Mouse (Mus musculus) liver, embryonic 15.5 days (tissue): ENCODE data around the gene Fgf4. TPM values are rescaled to one million over a fixed set of nuclear protein-coding genes. Genes with fewer than 3 reads are reported as not detected.

ENCODE experiments used
- ATAC-seq: fragments of 200-750 bp; cut with Nextera tagmentation; 2 replicates; pipeline ENCODE4 v1.8.0; 2017; ENCODE audit warnings: moderate number of reproducible peaks, mild to moderate bottlenecking, moderate library complexity; ENCODE audit not compliant: insufficient read depth
- H3K27ac ChIP-seq: fragments of 300-500 bp; sonication (generic); replicated peaks from 2 replicates; pipeline ENCODE4 v1.5.1; 2015; ENCODE audit warnings: mild to moderate bottlenecking, inconsistent platforms
- H3K27me3 ChIP-seq: fragments of 300-500 bp; sonication (generic); 2 replicates; pipeline ENCODE4 v1.6.1; 2015; ENCODE audit warnings: mild to moderate bottlenecking, inconsistent platforms
- H3K36me3 ChIP-seq: fragments of 300-500 bp; sonication (generic); replicated peaks from 2 replicates; pipeline ENCODE4 v1.6.1; 2015; ENCODE audit warnings: moderate library complexity, mild to moderate bottlenecking, inconsistent platforms
- H3K4me1 ChIP-seq: fragments of 300-500 bp; sonication (generic); replicated peaks from 2 replicates; pipeline ENCODE4 v1.6.1; 2015; ENCODE audit warnings: inconsistent platforms
- H3K4me2 ChIP-seq: fragments of 300-500 bp; sonication (generic); 2 replicates; pipeline ENCODE4 v1.6.1; 2015; ENCODE audit warnings: moderate library complexity, mild to moderate bottlenecking, inconsistent platforms
- H3K4me3 ChIP-seq: fragments of 300-500 bp; sonication (generic); replicated peaks from 2 replicates; pipeline ENCODE4 v1.5.1; 2015; ENCODE audit warnings: mild to moderate bottlenecking, inconsistent platforms
- H3K9ac ChIP-seq: fragments of 300-500 bp; sonication (generic); 2 replicates; pipeline ENCODE4 v1.6.1; 2015; ENCODE audit warnings: moderate library complexity, mild to moderate bottlenecking, inconsistent platforms
- H3K9me3 ChIP-seq: fragments of 300-500 bp; sonication (generic); replicated peaks from 2 replicates; pipeline ENCODE4 v1.6.1; 2016; ENCODE audit warnings: inconsistent platforms
- WGBS: fragments of 180-500 bp; shearing (Covaris S2); methylation state at CpG from one replicate; pipeline ENCODE4 v1.1.7; 2015; ENCODE audit warnings: mixed read lengths; ENCODE audit not compliant: insufficient replicate concordance; 5-methylcytosine and 5-hydroxymethylcytosine counted together
- polyA plus RNA-seq: library from polyadenylated mRNA; unstranded; fragments of >200 nt; fragmentation: Nextera tagmentation; extraction: Ambion mirVana; gene quantifications from 2 replicates; pipeline ENCODE4 v1.2.1, GENCODE M21; 2015

Fgf4 gene
- polyA plus RNA-seq = not detected in 2 replicates

GRCm38 (mm10) chr7:144847067-144847466 lies at the start of gene Fgf4:
Gene Fgf4 (plus strand): TSS chr7:144847367.
- no peak for ATAC-seq

GRCm38 (mm10) chr7:144798471-144798870 lies 48.7 kb upstream of the Fgf4 start:
- Histone ChIP-seq H3K4me2 (no peak overlapping the region), H3K27ac (no peak overlapping the region), H3K9ac (no peak overlapping the region), H3K36me3 (no peaks in the 10 kb centered on the region), H3K9me3 (no peaks in the 10 kb centered on the region), H3K27me3 (peaks cover 39% of the 10 kb centered on the region), H3K4me1 (0 out of 2 replicates have a peak, but pooled peaks cover 2% of the 10 kb centered on the region), H3K4me3 (no peak overlapping the region)
- 20% methylated on average over 1 of the region's 1 CpGs for WGBS
- ATAC-seq = no peak

More at GRCm38 (mm10) chr7:144847067-144847466, at the start of gene Fgf4:
- Histone ChIP-seq H3K9ac (no peak within 1 kb of the TSS), H3K4me3 (no peak within 1 kb of the TSS), H3K27ac (no peak within 1 kb of the TSS), H3K9me3 (no peaks in the 10 kb centered on the region), H3K4me2 (no peak within 1 kb of the TSS), H3K4me1 (no peaks in the 10 kb centered on the region), H3K36me3 (no peaks in the 10 kb centered on the region), H3K27me3 (peaks cover 44% of the 10 kb centered on the region)

- Histone ChIP-seq H3K4me1 (peaks cover 29% of the 10 kb centered on the region), H3K4me3 (no peak overlapping the region), H3K9me3 (no peaks in the 10 kb centered on the region), H3K9ac (no peak overlapping the region), H3K27me3 (peaks cover 27% of the 10 kb centered on the region), H3K27ac (no peak overlapping the region), H3K36me3 (no peaks in the 10 kb centered on the region), H3K4me2 (no peak overlapping the region)
- 49% methylated on average over 6 of the region's 6 CpGs for WGBS
- no peak for ATAC-seq
Measured at GRCm38 (mm10) chr7:144807036-144807435, 40.1 kb upstream of the Fgf4 start.

GRCm38 (mm10) chr7:144807976-144808577 lies 39.1 kb upstream of the Fgf4 start:
- no peaks in the 10 kb centered on the region for H3K9me3 ChIP-seq
- WGBS = 33% methylated on average over 4 of the region's 4 CpGs
- H3K27ac ChIP-seq = peak overlapping the region; percentile 48
- no peak overlapping the region for H3K9ac ChIP-seq
- peaks cover 35% of the 10 kb centered on the region for H3K4me1 ChIP-seq
- H3K27me3 ChIP-seq = peaks cover 17% of the 10 kb centered on the region
- no peak overlapping the region for H3K4me3 ChIP-seq
- H3K36me3 ChIP-seq = no peaks in the 10 kb centered on the region
- peak; percentile 87 for ATAC-seq
- peak overlapping the region; percentile 30; the same call in 1 of the 2 replicates for H3K4me2 ChIP-seq

DNA sequence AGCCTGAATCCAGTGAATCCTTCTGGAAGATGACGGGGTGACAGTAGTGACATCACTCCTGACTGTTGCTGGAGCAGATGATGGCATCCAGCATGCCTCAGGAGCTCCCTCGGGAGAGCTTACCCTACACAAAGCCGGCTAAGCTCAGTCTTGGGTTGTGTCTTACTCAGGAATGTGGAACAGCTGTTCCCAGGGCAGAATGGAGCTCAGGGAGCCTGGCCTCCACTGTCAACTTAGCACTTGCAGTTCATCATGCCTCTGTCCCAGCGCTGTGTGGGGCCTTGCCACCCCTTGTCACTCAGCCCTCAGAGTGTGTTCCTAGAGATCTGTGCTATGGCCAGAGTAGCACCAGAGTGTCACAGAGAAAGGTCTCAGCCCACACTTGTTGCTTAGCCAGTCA lies 35.6 kb upstream of the Fgf4 start:
- Histone ChIP-seq H3K9me3 (no peaks in the 10 kb centered on the region), H3K4me3 (no peak overlapping the region), H3K4me2 (no peak overlapping the region), H3K27ac (no peak overlapping the region), H3K9ac (no peak overlapping the region), H3K27me3 (no peaks in the 10 kb centered on the region; the same call in none of the 2 replicates), H3K36me3 (no peaks in the 10 kb centered on the region), H3K4me1 (peaks cover 35% of the 10 kb centered on the region)
- ATAC-seq = no peak
- 52% methylated on average over 4 of the region's 4 CpGs for WGBS

DNA sequence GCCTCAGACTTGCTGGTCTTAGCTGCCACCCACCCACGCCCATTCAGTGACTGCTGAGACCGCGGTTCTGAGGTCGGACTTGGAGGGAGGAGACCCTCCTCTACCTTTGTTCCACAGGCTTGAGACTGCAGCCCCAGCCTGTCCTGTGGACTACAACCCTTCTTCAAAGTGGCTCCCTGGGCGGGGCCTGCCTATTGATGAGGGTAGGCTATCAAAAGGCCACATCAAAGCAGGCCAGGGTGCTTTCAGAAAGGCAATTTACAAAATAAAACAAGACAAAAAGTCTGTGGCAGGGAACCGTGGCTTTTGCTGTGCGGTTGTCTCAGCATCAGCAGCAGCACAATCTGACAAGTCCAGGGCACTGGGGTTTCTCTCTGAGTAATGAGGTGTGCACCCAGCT lies 25.3 kb upstream of the Fgf4 start:
- peaks cover 50% of the 10 kb centered on the region for H3K27me3 ChIP-seq
- H3K4me3 ChIP-seq = no peak overlapping the region
- H3K4me1 ChIP-seq = no peaks in the 10 kb centered on the region
- no peaks in the 10 kb centered on the region for H3K36me3 ChIP-seq
- H3K9ac ChIP-seq = no peak overlapping the region
- no peaks in the 10 kb centered on the region for H3K9me3 ChIP-seq
- 45% methylated on average over 7 of the region's 7 CpGs for WGBS
- H3K4me2 ChIP-seq = no peak overlapping the region
- no peak overlapping the region for H3K27ac ChIP-seq
- no peak for ATAC-seq

DNA sequence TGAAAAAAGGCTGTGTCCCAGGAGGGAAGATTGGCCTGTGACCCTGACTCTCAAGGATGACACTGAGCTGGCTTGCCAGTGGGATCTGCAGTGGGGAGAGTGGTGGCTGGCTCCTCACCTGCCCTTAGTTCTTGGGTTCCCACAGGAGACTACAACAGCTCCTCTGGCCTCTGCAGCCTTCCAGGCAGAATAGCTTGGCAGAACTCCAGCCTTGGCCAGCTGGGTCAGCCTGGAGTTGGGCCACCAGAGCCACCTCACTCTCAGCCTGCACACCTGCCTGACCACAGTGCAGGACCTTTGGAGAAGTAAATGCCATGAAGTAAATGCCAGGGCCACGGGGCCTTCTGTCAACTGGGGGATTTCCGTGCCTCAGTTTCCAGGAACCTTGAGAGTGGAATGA lies 23.2 kb upstream of the Fgf4 start:
- H3K4me2 ChIP-seq = no peak overlapping the region
- peaks cover 70% of the 10 kb centered on the region for H3K27me3 ChIP-seq
- H3K36me3 ChIP-seq = no peaks in the 10 kb centered on the region
- no peak for ATAC-seq
- no peaks in the 10 kb centered on the region for H3K9me3 ChIP-seq
- H3K27ac ChIP-seq = no peak overlapping the region
- no peak overlapping the region for H3K9ac ChIP-seq
- 66% methylated on average over 2 of the region's 2 CpGs for WGBS
- H3K4me1 ChIP-seq = no peaks in the 10 kb centered on the region
- H3K4me3 ChIP-seq = no peak overlapping the region

GRCm38 (mm10) chr7:144828369-144828768 lies 18.8 kb upstream of the Fgf4 start:
- no peak overlapping the region for H3K9ac ChIP-seq
- WGBS = 66% methylated on average over 11 of the region's 11 CpGs
- no peak overlapping the region for H3K4me2 ChIP-seq
- H3K27ac ChIP-seq = no peak overlapping the region
- ATAC-seq = no peak
- no peaks in the 10 kb centered on the region for H3K4me1 ChIP-seq
- peaks cover 79% of the 10 kb centered on the region for H3K27me3 ChIP-seq
- H3K36me3 ChIP-seq = no peaks in the 10 kb centered on the region
- no peak overlapping the region for H3K4me3 ChIP-seq
- H3K9me3 ChIP-seq = no peaks in the 10 kb centered on the region

DNA sequence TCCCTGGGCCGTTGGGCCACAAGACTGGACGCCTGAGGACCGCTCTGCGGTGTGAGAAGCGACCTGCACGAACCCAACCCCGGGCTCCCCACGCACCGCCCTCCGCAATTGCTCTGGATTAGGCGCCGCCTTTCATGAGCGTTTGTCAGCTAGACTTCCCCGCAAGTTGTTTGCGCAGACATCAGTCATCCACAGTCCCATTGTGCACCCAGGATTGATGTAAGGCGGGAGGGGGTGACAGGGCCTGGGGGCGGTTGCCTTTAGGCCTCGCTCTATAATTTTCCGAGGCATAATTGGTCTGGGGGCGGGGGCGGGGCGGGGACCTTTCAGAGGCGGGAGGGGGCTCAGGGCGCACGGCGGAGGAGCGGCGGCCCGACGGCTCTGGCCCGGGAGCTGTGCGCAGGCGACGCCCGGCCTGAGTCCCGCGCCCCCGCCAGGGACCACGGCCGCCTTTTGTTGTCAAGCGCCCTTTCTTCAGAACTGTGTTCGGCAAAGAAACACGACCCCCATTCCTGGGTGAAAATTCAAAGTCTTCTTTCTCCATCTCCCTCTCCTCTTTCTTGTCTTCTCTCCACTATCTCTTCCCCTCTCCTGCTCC lies 9.2 kb upstream of the Fgf4 start, which contains the start of gene Fgf3:
Gene Fgf3, plus strand, starts transcription at position 193 of the 598 bp plus-strand sequence.
- Histone ChIP-seq H3K27ac (no peak within 1 kb of the TSS), H3K27me3 (peaks cover 94% of the 10 kb centered on the region), H3K4me2 (peak within 1 kb of the TSS; percentile 23), H3K4me3 (peak within 1 kb of the TSS; percentile 9; the same call in 1 of the 2 replicates), H3K9ac (no peak within 1 kb of the TSS), H3K4me1 (0 out of 2 replicates have a peak, but pooled peaks cover 3% of the 10 kb centered on the region), H3K36me3 (no peaks in the 10 kb centered on the region), H3K9me3 (no peaks in the 10 kb centered on the region)
- no peak for ATAC-seq
- WGBS = 3% methylated on average over 41 of the region's 43 CpGs

DNA sequence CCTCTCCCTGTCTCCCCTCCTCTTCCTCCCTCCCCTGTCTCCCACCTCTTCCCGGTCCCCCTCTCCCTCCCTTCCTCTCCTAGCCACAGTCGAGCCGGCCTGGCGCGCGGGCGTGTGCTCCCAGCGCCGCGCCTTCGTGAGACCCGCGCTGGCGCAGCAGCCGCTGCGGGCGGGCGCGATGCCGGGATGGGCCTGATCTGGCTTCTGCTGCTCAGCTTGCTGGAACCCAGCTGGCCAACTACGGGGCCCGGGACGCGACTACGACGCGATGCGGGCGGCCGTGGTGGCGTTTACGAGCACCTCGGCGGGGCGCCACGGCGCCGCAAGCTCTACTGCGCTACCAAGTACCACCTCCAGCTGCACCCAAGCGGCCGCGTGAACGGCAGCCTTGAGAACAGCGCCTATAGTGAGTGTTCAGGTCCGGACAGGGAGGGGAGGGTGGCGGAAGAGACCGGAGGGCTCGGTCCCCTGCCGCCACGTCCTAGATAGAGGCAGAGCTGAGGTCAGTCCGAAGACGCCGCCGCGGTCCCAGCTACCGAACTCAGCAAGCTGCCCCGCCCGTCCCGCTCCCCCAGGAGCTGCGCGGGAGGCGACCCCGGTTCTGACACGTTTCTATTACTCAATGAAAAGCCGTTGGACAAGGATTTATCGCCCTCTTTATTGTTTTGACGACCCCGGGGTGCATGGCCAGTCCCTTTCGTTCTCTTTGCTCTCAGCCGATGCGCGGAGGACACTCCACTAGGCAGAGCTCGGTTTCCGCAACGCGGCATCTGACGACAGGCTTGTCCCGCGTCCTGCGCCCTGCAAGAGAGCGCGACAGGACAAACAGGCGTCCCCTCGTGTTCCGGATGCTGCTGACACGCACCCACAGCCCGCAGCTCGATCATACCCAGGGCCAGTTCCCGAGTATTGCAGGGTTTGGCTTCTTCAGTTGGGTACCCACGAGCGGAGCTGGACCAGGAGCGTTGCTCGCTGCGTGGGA lies 8.4 kb upstream of the Fgf4 start:
- no peak for ATAC-seq
- H3K4me3 ChIP-seq = peak overlapping the region; percentile 9; the same call in 1 of the 2 replicates
- H3K27me3 ChIP-seq = peaks cover 99% of the 10 kb centered on the region
- no peak overlapping the region for H3K27ac ChIP-seq
- H3K9ac ChIP-seq = no peak overlapping the region
- H3K36me3 ChIP-seq = no peaks in the 10 kb centered on the region
- under 1% methylated on average over 94 of the region's 94 CpGs for WGBS
- H3K4me2 ChIP-seq = peak overlapping the region; percentile 23
- 0 out of 2 replicates have a peak, but pooled peaks cover 3% of the 10 kb centered on the region for H3K4me1 ChIP-seq
- H3K9me3 ChIP-seq = no peaks in the 10 kb centered on the region

DNA sequence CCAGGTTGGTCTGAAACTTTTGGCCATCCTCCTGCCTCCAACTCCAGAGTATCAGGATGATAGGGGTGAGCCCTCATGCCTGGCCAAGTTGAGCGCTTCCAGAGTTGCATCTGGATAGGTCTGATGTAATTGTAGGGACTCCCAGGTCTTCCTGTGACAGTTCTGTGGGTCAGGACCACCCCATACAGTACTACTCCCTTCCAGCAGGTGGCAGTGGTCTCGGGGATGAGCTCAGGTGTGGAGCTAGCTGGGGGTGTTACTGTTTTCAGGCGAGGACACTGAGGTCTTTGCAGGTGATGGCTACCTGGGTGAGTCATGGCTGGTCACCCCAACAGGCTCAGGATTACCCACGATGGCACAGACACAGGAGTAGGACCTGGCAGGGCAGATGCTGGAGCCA lies 1.0 kb upstream of the Fgf4 start:
- H3K9me3 ChIP-seq = no peaks in the 10 kb centered on the region
- WGBS = 7% methylated on average over 4 of the region's 4 CpGs
- no peaks in the 10 kb centered on the region for H3K36me3 ChIP-seq
- H3K4me3 ChIP-seq = no peak overlapping the region
- no peak overlapping the region for H3K9ac ChIP-seq
- H3K4me2 ChIP-seq = no peak overlapping the region
- peaks cover 47% of the 10 kb centered on the region for H3K27me3 ChIP-seq
- no peak for ATAC-seq
- H3K4me1 ChIP-seq = no peaks in the 10 kb centered on the region
- no peak overlapping the region for H3K27ac ChIP-seq
